Mouse (Mus musculus) embryonic fibroblast, embryonic 13.5 days (primary cell): ENCODE results near the gene Gm6793. TPM values are rescaled to one million over a fixed set of nuclear protein-coding genes. Genes with fewer than 3 reads are reported as not detected.

Experiments
- H3K27ac ChIP-seq: 2 replicates; pipeline ENCODE4 v1.5.1; 2012; ENCODE audit warnings: low read length, control low read depth, inconsistent platforms; ENCODE audit not compliant: insufficient read depth
- H3K4me1 ChIP-seq: 2 replicates; pipeline ENCODE4 v1.6.1; 2011; ENCODE audit warnings: low read length; ENCODE audit not compliant: control insufficient read depth, insufficient read depth
- H3K4me3 ChIP-seq: 2 replicates; pipeline ENCODE4 v1.5.1; 2011; ENCODE audit warnings: mild to moderate bottlenecking, control low read depth, low read length; ENCODE audit not compliant: insufficient read depth
- CTCF ChIP-seq: IDR thresholded peaks from 2 replicates; pipeline ENCODE4 v1.5.1; 2011; ENCODE audit warnings: mild to moderate bottlenecking, control low read depth, low read length, moderate library complexity, borderline replicate concordance; ENCODE audit not compliant: insufficient read depth
- POLR2A ChIP-seq: IDR thresholded peaks from 2 replicates; pipeline ENCODE4 v1.6.1; 2011; ENCODE audit warnings: low read depth, mild to moderate bottlenecking, control low read depth, low read length, moderate library complexity
- polyA plus RNA-seq: library from polyadenylated mRNA; stranded (reverse); fragments of >200 nt; gene quantifications from 2 replicates; pipeline ENCODE4 v1.2.4, GENCODE M21; 2011; ENCODE audit warnings: low read depth; ENCODE audit not compliant: missing spikeins, insufficient read length

The Gm6793 gene
- 0.33 TPM in 1 of 2 replicates, not detected in the other for polyA plus RNA-seq

- Histone ChIP-seq H3K27ac (no peak within 1 kb of the TSS), H3K4me3 (no peak within 1 kb of the TSS), H3K4me1 (no peaks in the 10 kb centered on the region; the same call in 1 of the 2 replicates)
- no peak for TF ChIP-seq POLR2A
- no peak for TF ChIP-seq CTCF
Observed at GRCm38 (mm10) chr8:112014936-112015335, at the start of gene Gm6793. Gene Gm6793 (minus strand): TSS chr8:112015036.

- Histone ChIP-seq H3K4me1 (no peaks in the 10 kb centered on the region), H3K4me3 (no peak overlapping the region), H3K27ac (no peak overlapping the region)
- TF ChIP-seq CTCF (no peak), POLR2A (no peak)
Observed at GRCm38 (mm10) chr8:112061372-112061771, 46.5 kb upstream of the Gm6793 start.

GRCm38 (mm10) chr8:112054456-112054855 is 39.6 kb upstream of the Gm6793 start:
- no peak overlapping the region for H3K27ac ChIP-seq
- no peaks in the 10 kb centered on the region for H3K4me1 ChIP-seq
- H3K4me3 ChIP-seq, result no peak overlapping the region
- TF ChIP-seq CTCF, result no peak
- no peak for TF ChIP-seq POLR2A

GRCm38 (mm10) chr8:112051537-112051936 is 36.7 kb upstream of the Gm6793 start:
- Histone ChIP-seq H3K4me1 (no peaks in the 10 kb centered on the region), H3K4me3 (no peak overlapping the region)

GRCm38 (mm10) chr8:112049984-112050383 is 35.1 kb upstream of the Gm6793 start:
- no peak for TF ChIP-seq CTCF
- TF ChIP-seq POLR2A, result no peak
- Histone ChIP-seq H3K4me3 (no peak overlapping the region), H3K27ac (no peak overlapping the region), H3K4me1 (no peaks in the 10 kb centered on the region)

More at GRCm38 (mm10) chr8:112051537-112051936, 36.7 kb upstream of the Gm6793 start:
- TF ChIP-seq POLR2A (no peak), CTCF (no peak)
- H3K27ac ChIP-seq, result no peak overlapping the region

- TF ChIP-seq POLR2A (no peak), CTCF (no peak)
- Histone ChIP-seq H3K4me1 (no peaks in the 10 kb centered on the region), H3K4me3 (no peak overlapping the region), H3K27ac (no peak overlapping the region)
Observed at GRCm38 (mm10) chr8:112048293-112048692, 33.5 kb upstream of the Gm6793 start.

- H3K4me1 ChIP-seq, result no peaks in the 10 kb centered on the region
- TF ChIP-seq POLR2A, result no peak
- peak; percentile 67; the same call in 1 of the 2 replicates for TF ChIP-seq CTCF
Observed at GRCm38 (mm10) chr8:112045896-112046295, 31.1 kb upstream of the Gm6793 start.

GRCm38 (mm10) chr8:112045182-112045581 is 30.3 kb upstream of the Gm6793 start:
- H3K4me1 ChIP-seq, result no peaks in the 10 kb centered on the region
- TF ChIP-seq POLR2A (no peak), CTCF (no peak)
- no peak overlapping the region for H3K4me3 ChIP-seq
- H3K27ac ChIP-seq, result no peak overlapping the region

More at GRCm38 (mm10) chr8:112045896-112046295, 31.1 kb upstream of the Gm6793 start:
- H3K27ac ChIP-seq, result no peak overlapping the region
- no peak overlapping the region for H3K4me3 ChIP-seq

- no peak for TF ChIP-seq CTCF
- TF ChIP-seq POLR2A, result no peak
- H3K4me3 ChIP-seq, result no peak overlapping the region
- no peak overlapping the region for H3K27ac ChIP-seq
Observed at GRCm38 (mm10) chr8:112037521-112037920, 22.7 kb upstream of the Gm6793 start.

GRCm38 (mm10) chr8:112034603-112035002 is 19.8 kb upstream of the Gm6793 start:
- Histone ChIP-seq H3K4me3 (no peak overlapping the region), H3K4me1 (no peaks in the 10 kb centered on the region), H3K27ac (no peak overlapping the region)
- TF ChIP-seq POLR2A, result no peak
- peak; percentile 10; the same call in 1 of the 2 replicates for TF ChIP-seq CTCF

More at GRCm38 (mm10) chr8:112037521-112037920, 22.7 kb upstream of the Gm6793 start:
- no peaks in the 10 kb centered on the region for H3K4me1 ChIP-seq

- Histone ChIP-seq H3K4me1 (no peaks in the 10 kb centered on the region), H3K27ac (no peak overlapping the region), H3K4me3 (no peak overlapping the region)
- TF ChIP-seq POLR2A, result no peak
- no peak for TF ChIP-seq CTCF
Observed at GRCm38 (mm10) chr8:112033071-112033470, 18.2 kb upstream of the Gm6793 start.
